Mouse (Mus musculus) hindbrain, embryonic 11.5 days (tissue): Measurements from ENCODE around the gene Mpv17. TPM values are rescaled to one million over a fixed set of nuclear protein-coding genes. Genes with fewer than 3 reads are reported as not detected.

Source experiments
- ATAC-seq: fragments of 200-750 bp; cut with Nextera tagmentation; 2 replicates; pipeline ENCODE4 v1.8.0; 2017; ENCODE audit warnings: mild to moderate bottlenecking, moderate TSS enrichment, moderate library complexity; ENCODE audit not compliant: low FRiP score
- DNase-seq: peaks from one replicate; pipeline ENCODE4 v3.0.0-alpha.2; 2015; ENCODE audit warnings: low spot score
- H3K27ac ChIP-seq: fragments of 300-500 bp; sonication (generic); 2 replicates; pipeline ENCODE4 v1.5.1; 2014; ENCODE audit warnings: mild to moderate bottlenecking, low read depth, low read length
- H3K27me3 ChIP-seq: fragments of 300-500 bp; sonication (generic); 2 replicates; pipeline ENCODE4 v1.6.1; 2014; ENCODE audit warnings: mild to moderate bottlenecking, low read length, moderate library complexity, mixed read lengths; ENCODE audit not compliant: control insufficient read depth, insufficient read depth
- H3K36me3 ChIP-seq: fragments of 300-500 bp; sonication (generic); 2 replicates; pipeline ENCODE4 v1.6.1; 2014; ENCODE audit warnings: mild to moderate bottlenecking, low read length, moderate library complexity, mixed read lengths; ENCODE audit not compliant: control insufficient read depth, insufficient read depth
- H3K4me1 ChIP-seq: fragments of 300-500 bp; sonication (generic); replicated peaks from 2 replicates; pipeline ENCODE4 v1.6.1; 2014; ENCODE audit warnings: low read length, mixed read lengths; ENCODE audit not compliant: control insufficient read depth, insufficient read depth
- H3K4me2 ChIP-seq: fragments of 300-500 bp; sonication (generic); replicated peaks from 2 replicates; pipeline ENCODE4 v1.6.1; 2014; ENCODE audit warnings: mild to moderate bottlenecking, low read depth, low read length
- H3K4me3 ChIP-seq: fragments of 300-500 bp; sonication (generic); 2 replicates; pipeline ENCODE4 v1.5.1; 2014; ENCODE audit warnings: low read depth, low read length
- H3K9ac ChIP-seq: fragments of 300-500 bp; sonication (generic); 2 replicates; pipeline ENCODE4 v1.6.1; 2014; ENCODE audit warnings: low read depth, low read length
- H3K9me3 ChIP-seq: fragments of 300-500 bp; sonication (generic); 2 replicates; pipeline ENCODE4 v1.6.1; 2016; ENCODE audit warnings: low read length; ENCODE audit not compliant: control insufficient read depth
- WGBS: fragments of 180-500 bp; shearing (Covaris S2); extraction: QIAGEN DNeasy Blood & Tissue Kit; methylation state at CpG from one replicate; pipeline ENCODE4 v1.1.7; 2014; 5-methylcytosine and 5-hydroxymethylcytosine counted together
- polyA plus RNA-seq: library from polyadenylated mRNA; unstranded; fragments of >200 nt; fragmentation: Nextera tagmentation; extraction: Ambion mirVana; gene quantifications from 2 replicates; pipeline ENCODE4 v1.2.1, GENCODE M21; 2014

Mpv17 gene
- polyA plus RNA-seq, 1 experiment from 2014 or later: 57.1 TPM

- WGBS: 20% methylated on average over 35 of the region's 42 CpGs
- peaks cover 7% of the 10 kb centered on the region for H3K4me1 ChIP-seq
- peak overlapping the region; percentile 86 for H3K4me2 ChIP-seq
- H3K9ac ChIP-seq: peak overlapping the region; percentile 95
- H3K27me3 ChIP-seq: no peaks in the 10 kb centered on the region
- H3K4me3 ChIP-seq: peak overlapping the region; percentile 93
- no peaks in the 10 kb centered on the region for H3K9me3 ChIP-seq
- H3K27ac ChIP-seq: no peak overlapping the region
- peaks cover 8% of the 10 kb centered on the region for H3K36me3 ChIP-seq
- DNase-seq: no peak
- peak; percentile 75 for ATAC-seq
Measured at GRCm38 (mm10) chr5:31192045-31192938, 38.2 kb upstream of the Mpv17 start.

GRCm38 (mm10) chr5:31190201-31190600, 36.1 kb upstream of the Mpv17 start:
- H3K4me1 ChIP-seq: peaks cover 7% of the 10 kb centered on the region
- ATAC-seq (no peak), DNase-seq (no peak)
- no peak overlapping the region for H3K9ac ChIP-seq
- no peak overlapping the region for H3K27ac ChIP-seq
- H3K4me2 ChIP-seq: no peak overlapping the region
- no peaks in the 10 kb centered on the region for H3K9me3 ChIP-seq
- no peak overlapping the region for H3K4me3 ChIP-seq
- 88% methylated on average over 9 of the region's 9 CpGs for WGBS
- no peaks in the 10 kb centered on the region for H3K27me3 ChIP-seq
- H3K36me3 ChIP-seq: peaks cover 4% of the 10 kb centered on the region; the same call in 1 of the 2 replicates

GRCm38 (mm10) chr5:31188223-31188840, 34.3 kb upstream of the Mpv17 start:
- Histone ChIP-seq H3K4me2 (no peak overlapping the region), H3K4me1 (0 out of 2 replicates have a peak, but pooled peaks cover 4% of the 10 kb centered on the region), H3K9ac (no peak overlapping the region), H3K27ac (no peak overlapping the region), H3K9me3 (no peaks in the 10 kb centered on the region), H3K36me3 (no peaks in the 10 kb centered on the region), H3K4me3 (no peak overlapping the region), H3K27me3 (no peaks in the 10 kb centered on the region)
- 83% methylated on average over 4 of the region's 4 CpGs for WGBS
- no peak for ATAC-seq
- no peak for DNase-seq

- Histone ChIP-seq H3K4me1 (no peaks in the 10 kb centered on the region), H3K36me3 (no peaks in the 10 kb centered on the region), H3K27ac (no peak overlapping the region), H3K9ac (no peak overlapping the region), H3K9me3 (no peaks in the 10 kb centered on the region), H3K27me3 (no peaks in the 10 kb centered on the region), H3K4me2 (no peak overlapping the region), H3K4me3 (no peak overlapping the region)
- DNase-seq (no peak), ATAC-seq (no peak)
- 68% methylated on average over 4 of the region's 4 CpGs for WGBS
Measured at GRCm38 (mm10) chr5:31183678-31184077, 29.6 kb upstream of the Mpv17 start.

- Histone ChIP-seq H3K27ac (no peak overlapping the region), H3K4me1 (no peaks in the 10 kb centered on the region), H3K9ac (no peak overlapping the region), H3K27me3 (no peaks in the 10 kb centered on the region), H3K4me3 (no peak overlapping the region), H3K4me2 (no peak overlapping the region), H3K36me3 (no peaks in the 10 kb centered on the region), H3K9me3 (no peaks in the 10 kb centered on the region)
- 91% methylated on average over 9 of the region's 9 CpGs for WGBS
- ATAC-seq: no peak
- DNase-seq: no peak
Measured at GRCm38 (mm10) chr5:31181183-31181770, 27.2 kb upstream of the Mpv17 start.

- Histone ChIP-seq H3K27me3 (no peaks in the 10 kb centered on the region), H3K4me2 (peak within 1 kb of the TSS; percentile 91), H3K9me3 (no peaks in the 10 kb centered on the region), H3K4me3 (peak within 1 kb of the TSS; percentile 74), H3K36me3 (no peaks in the 10 kb centered on the region), H3K4me1 (no peaks in the 10 kb centered on the region), H3K27ac (peak within 1 kb of the TSS; percentile 96), H3K9ac (peak within 1 kb of the TSS; percentile 87)
- ATAC-seq: peak; percentile 97
- WGBS: under 1% methylated on average over 59 of the region's 59 CpGs
- DNase-seq: peak; percentile 95
Measured at GRCm38 (mm10) chr5:31179766-31180630, 25.9 kb upstream of the Mpv17 start, which contains the start of the genes Gm29609 and Gtf3c2. Gene Gm29609, minus strand, starts transcription at chr5:31179911. Gene Gtf3c2, minus strand, starts transcription at chr5:31180144.

- WGBS: under 1% methylated on average over 25 of the region's 25 CpGs
- DNase-seq (no peak), ATAC-seq (peak; percentile 85; the same call in 1 of the 2 replicates)
- H3K9me3 ChIP-seq: no peaks in the 10 kb centered on the region
- H3K36me3 ChIP-seq: no peaks in the 10 kb centered on the region
- peak overlapping the region; percentile 91 for H3K4me2 ChIP-seq
- peak overlapping the region; percentile 96 for H3K27ac ChIP-seq
- H3K4me1 ChIP-seq: no peaks in the 10 kb centered on the region
- H3K9ac ChIP-seq: peak overlapping the region; percentile 87
- peak overlapping the region; percentile 74 for H3K4me3 ChIP-seq
- no peaks in the 10 kb centered on the region for H3K27me3 ChIP-seq
Measured at GRCm38 (mm10) chr5:31179301-31179765, 25.3 kb upstream of the Mpv17 start.

GRCm38 (mm10) chr5:31168630-31169029, 14.6 kb upstream of the Mpv17 start:
- no peak overlapping the region for H3K27ac ChIP-seq
- ATAC-seq: no peak
- H3K9ac ChIP-seq: no peak overlapping the region
- peaks cover 24% of the 10 kb centered on the region for H3K36me3 ChIP-seq
- H3K27me3 ChIP-seq: no peaks in the 10 kb centered on the region
- no peaks in the 10 kb centered on the region for H3K4me1 ChIP-seq
- no peak overlapping the region for H3K4me2 ChIP-seq
- no peak for DNase-seq
- H3K9me3 ChIP-seq: no peaks in the 10 kb centered on the region
- WGBS: 90% methylated on average over 4 of the region's 4 CpGs
- no peak overlapping the region for H3K4me3 ChIP-seq
